Mouse (Mus musculus): Measurements from ENCODE around the gene Zwilch.
A peak's percentile ranks its signal among the peaks of the same experiment; 100 is the strongest.
"Not testable (repeated sequence)": the region's sequence is repeated elsewhere in the genome, so short reads cannot be mapped to it uniquely, and the experiment has no call there.

Gene Zwilch

DNA sequence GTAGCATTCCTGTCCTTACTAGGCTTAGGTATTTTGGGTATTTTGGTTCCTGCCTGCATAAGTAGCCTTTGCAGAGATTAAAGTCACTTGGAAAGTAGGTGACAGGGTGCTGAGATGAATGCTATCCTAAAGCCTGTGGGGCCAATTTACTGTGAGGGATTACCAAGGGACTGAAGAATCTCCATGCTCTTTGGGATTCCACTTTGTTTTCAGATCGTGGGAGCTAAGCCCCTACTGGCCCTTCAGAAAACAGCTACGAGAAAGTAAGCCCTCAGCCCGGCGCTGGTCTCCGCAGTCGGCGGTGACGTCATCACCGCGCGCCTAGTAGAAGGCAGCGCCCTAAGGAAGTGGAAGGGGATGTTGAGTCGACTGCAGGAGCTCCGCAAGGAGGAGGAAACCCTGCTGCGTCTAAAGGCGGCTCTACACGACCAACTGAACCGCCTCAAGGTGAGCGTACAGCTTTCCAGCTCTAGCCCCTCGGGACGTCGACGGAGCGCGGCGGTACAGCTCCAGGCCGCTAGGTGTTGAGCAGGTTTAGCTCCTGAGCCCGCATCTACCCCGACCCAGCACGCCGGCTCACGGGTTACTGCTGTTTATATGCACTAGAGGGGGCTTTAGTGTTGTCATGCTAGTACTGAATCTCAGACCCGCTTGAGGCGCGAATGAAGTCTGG, 6.2 kb upstream of the Zwilch start, which contains the start of gene Snapc5:
Gene Snapc5 (plus strand): TSS at position 301 of the 673 bp plus-strand sequence.
- peak; percentile 80 to 85 for DNase-seq (ENCODE audit: low spot score in 2 of 2)

DNA sequence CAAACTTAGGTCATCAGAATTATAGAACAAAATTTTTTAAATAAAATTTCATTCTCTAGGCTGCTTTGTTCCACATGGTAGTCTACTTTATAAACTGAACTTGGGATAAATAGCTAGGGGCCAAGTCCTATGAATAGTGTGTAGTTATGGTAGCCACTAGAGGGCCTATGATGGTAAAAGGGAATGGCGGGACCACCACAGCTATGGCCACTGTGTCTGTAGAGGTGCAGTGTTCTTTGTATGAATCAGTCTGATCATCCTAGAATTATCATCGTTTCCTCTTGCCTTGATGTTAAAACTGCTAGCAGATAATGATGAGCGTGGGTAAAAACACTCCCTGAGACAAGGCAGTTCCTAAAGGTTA, 5.7 kb upstream of the Zwilch start:
- no peak for DNase-seq (ENCODE audit: low spot score in 2 of 2)

DNA sequence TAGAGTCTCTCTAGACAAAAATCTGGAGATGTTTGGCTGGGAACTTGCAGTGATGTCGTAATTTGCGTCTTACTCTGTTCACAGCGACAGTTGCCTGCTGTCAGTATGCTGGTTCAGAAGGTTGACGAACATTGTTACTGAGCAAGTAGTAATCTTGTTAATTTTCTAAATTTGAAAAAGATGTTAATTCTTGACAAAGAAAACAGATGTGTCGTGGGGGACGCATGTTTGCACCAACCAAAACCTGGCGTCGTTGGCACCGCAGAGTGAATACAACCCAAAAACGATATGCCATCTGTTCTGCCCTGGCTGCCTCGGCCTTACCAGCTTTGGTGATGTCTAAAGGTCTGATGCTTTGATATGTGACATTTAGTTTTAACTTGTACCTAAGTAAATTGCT, 2.5 kb upstream of the Zwilch start:
- no peak for DNase-seq (ENCODE audit: low spot score in 2 of 2)

DNA sequence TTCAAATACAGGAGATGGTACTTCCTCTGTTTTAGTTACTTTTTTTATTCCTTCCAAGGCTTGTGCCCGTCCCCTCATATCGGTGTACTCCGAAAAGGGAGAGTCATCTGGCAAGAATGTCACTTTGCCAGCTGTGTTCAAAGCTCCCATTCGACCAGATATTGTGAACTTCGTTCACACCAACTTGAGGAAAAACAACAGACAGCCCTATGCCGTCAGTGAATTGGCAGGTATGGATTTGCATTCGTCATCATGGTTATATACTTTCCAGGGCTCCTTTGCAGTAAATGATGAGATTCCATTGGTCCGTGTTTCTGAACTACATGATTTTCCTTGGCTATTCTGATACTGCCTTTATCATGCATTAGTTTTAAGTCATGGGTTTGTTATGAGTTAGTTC, 1.9 kb upstream of the Zwilch start:
- DNase-seq (ENCODE audit: low spot score in 2 of 2) = no peak

DNA sequence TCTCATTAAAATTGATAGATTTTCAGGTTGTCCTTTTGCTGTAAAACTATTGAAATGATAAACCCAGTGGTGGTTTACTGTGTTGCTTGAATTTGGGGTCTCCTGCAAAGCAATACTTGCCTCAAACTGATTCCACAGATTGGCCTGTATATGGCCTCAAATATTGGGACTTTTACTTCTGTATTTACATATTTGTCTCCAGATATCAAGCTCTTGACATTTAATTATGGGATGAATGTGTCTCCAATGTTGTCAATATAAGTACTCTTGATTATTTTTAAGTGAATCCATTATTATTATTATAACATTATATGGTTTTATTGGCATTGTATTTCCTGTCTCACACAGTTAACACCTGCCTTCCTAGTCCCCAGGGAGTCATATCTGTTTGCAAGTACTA, 1.4 kb upstream of the Zwilch start:
- DNase-seq (ENCODE audit: low spot score in 2 of 2) = no peak

DNA sequence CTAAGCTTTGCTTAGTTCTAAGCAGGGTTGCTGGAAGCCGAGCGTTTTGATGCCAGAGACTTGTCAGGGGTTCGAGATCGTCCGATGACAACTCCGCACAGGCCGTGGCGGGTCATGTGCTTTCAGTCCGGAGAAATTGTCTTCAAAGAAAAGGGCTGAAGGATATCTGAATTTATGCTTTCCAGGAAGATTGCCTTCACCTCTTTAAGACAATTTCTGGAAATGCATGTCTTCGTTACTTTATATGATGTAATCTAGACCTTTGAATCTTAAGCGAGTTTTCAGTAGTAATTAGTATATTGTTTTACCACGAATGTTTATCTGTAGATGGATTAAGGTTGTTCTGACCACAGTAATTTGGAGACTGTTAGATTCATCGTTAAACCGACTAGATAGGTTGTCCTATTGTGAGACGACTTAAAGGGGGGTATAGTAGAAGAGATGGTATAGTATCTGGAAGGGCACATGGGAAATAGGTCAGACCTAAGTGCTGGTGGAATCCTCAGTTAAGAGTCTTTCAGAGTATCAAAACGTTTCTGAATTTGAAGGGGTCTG, 839 bp upstream of the Zwilch start:
- DNase-seq (ENCODE audit: low spot score in 2 of 2) = no peak

DNA sequence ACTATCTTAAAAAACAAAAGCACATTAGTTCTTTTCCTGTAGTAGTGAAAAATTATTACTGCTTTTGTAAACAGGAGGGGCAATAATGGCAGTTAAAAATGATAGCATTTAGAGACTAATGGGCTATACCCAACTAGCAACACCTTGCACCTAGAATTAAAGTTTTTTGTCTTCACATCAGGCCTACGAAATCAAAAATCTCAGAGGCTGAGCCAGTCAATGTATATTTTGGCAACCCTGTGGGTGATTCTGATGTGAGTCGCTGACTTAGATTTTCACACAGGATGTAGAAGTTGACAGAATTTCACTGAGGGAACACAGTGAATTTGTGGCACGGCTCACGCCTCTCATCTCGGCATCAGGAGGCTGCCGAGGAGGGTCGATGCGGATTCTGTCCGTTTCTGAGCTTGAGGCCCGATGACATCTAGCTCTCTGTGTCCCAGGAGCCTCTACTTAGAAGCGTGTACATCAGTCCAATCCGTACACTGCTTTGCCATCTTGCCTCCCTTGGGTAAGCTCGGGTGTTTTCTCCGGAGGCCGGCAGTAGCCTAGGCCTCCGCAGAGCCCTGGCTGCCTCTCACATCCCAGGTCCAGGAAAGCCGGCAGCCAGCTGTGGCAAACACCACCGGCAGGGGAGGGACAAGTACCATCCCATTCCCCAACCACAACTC, 624 bp downstream of the Zwilch start:
- no peak for DNase-seq (ENCODE audit: low spot score in 2 of 2)

DNA sequence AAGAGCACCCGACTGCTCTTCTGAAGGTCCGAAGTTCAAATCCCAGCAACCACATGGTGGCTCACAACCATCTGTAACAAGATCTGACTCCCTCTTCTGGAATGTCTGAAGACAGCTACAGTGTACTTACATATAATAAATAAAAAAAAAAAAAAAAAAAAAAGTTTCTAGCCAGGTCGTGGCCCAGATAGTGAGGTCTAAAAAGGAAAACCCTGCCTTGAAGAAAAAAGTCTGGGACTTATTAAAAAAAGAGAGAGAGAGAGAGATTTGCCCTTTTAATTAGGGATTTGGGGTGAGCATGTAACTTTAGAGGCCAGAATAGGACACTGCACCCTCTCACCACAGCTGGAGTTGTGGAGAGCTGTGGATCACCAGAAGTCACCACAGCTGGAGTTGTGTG, 2.9 kb downstream of the Zwilch start:
- DNase-seq (ENCODE audit: low spot score in 2 of 2) = not testable (repeated sequence)

DNA sequence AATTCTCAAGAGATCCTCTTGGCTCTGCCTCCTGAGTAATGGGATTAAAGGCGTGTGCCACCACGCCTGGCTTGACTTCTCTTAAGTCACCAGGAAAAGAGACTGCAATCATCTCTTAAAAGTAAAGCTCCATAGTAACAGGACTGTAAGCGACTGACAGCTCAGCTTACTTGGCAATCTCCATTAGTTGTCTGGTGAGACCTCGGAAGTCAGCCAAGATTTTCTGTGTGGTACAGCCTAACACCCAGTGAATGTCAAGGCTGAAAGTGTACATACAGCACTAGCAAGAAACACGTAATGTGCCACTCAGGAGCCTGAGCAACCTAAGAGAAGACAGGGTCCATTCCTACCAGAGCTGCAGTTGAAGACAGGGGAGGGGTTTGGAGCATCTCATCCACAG, 12.4 kb downstream of the Zwilch start:
- DNase-seq (ENCODE audit: low spot score in 2 of 2) = no peak

DNA sequence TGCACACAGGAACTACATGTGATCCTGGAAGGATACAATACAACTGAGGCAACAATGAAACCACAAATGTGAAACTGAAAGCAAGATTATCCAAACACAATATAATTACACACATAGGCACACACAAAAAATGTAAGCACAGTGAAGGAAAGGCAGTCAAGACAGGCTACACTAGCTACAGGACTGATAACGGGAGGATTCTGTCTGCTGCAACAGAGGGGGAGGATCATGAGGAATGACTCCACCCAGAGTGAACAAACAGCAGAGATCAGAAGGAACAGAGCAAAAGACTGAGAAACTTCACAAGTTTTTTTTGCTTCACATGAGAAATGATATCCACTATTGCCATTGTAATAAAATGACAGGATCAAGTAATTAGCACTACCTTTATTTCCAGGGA, 16.3 kb downstream of the Zwilch start:
- DNase-seq (ENCODE audit: low spot score in 2 of 2) = no peak

DNA sequence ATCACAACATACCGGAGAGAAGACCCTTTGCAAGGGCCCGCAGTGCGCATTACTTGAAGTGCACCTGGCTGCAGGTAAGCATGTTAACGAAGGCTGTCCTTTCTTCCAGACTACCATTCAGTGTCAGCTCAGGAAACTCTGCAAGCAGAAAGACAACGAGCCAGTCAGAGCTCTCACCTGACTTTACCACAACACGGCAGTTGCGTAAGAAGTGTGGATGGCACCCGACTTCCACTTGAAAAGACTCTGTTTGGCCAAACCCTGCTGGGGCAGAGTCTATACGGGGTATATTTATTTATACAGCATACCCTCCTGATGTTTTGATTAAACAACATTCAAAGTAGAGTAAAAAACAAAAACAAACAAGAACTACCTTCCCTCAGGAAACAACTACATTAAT, 33.0 kb downstream of the Zwilch start:
- DNase-seq (ENCODE audit: low spot score in 2 of 2) = no peak

DNA sequence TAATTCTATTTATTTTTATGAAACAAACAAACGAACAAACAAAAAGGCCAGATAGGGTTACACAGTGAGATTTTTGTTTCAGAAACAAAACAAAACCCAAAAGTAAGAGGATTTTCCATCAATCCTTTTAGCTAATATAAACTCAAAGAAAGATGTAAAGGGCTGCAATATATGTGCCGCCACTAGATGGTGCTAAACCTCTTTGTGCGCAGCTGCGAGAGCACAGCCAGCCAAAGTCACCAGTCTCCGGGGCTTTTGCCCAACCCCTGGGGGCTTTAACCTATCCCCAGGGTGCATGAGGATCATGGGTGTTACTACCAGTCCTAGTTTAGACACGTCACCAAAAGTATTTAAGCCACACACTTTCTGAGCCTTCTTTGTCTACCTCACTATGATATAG, 34.0 kb downstream of the Zwilch start:
- DNase-seq (ENCODE audit: low spot score in 2 of 2) = peak; percentile 22 to 26

DNA sequence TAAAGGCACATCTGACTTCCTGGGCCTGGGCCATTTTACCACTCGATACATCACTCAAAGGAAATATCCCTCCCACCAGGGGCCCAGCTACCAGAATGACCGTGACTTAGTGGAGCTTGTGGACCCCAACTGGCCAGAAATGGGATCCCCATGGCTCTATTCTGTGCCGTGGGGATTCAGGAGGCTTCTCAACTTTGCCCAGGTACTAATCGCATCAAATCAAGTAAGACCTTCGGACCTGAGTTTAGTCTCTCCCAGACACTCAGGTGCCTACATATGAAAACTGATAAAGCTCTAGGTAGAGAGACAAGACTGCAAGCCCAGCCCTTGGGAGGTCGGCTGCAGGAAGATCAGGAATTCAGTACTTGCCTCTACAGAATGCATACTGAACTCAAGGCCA, 41.3 kb downstream of the Zwilch start:
- DNase-seq (ENCODE audit: low spot score in 2 of 2) = no peak

DNA sequence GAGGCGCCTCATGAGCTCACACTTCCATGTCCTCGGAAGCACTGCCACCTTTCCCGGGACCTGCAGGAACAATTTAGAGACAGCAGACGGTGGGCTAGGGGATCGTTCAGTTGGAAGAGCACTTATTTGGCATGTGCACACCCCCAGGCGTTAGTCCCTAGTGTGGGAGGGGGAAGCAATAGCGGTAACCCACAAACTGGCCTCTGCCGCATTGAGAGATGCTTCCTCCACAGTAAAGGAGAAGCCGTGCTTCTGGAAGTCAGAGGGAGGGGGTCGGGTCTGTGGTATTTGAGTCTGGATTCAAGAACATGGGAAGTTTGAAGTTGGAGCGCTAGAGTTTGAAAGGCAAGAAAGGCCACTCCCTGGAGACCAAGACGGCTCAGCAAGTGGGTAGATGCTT, 46.8 kb downstream of the Zwilch start:
- no peak for DNase-seq (ENCODE audit: low spot score in 2 of 2)

DNA sequence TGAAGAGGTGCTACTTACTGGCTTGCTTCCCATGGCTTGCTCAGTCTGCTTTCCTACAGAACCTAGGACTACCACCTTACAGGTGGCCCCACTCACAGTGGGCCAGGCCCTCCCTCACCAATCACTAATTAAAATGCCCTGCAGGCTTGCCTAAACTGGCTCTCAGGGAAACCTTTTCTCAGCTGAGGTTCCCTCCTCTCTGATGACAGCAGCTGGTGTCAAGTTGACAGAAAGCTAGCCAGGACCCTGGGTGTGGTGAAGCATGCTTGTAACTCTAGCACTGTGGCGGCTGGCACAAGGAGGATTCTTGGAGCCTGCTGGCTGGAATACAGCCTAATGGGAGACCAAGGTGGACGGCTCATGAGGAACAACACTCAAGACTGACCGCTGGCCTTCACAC, 47.6 kb downstream of the Zwilch start:
- no peak for DNase-seq (ENCODE audit: low spot score in 2 of 2)

DNA sequence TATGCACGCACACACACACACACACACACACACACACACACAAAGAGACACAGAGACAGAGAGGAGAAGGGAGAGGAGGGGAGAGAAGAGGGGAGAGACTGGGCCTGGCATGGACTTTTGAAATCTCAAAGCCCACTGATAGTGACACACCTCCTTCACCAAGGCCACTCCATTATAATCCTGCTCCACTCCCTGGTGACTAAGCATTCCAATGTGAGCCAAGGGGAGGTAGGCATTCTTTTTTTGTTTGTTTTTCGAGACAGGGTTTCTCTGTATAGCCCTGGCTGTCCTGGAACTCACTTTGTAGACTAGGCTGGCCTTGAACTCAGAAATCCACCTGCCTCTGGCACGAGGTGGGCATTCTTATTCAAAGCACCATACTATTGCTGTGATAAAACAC, 48.1 kb downstream of the Zwilch start:
- not testable (repeated sequence) for DNase-seq (ENCODE audit: low spot score in 2 of 2)

DNA sequence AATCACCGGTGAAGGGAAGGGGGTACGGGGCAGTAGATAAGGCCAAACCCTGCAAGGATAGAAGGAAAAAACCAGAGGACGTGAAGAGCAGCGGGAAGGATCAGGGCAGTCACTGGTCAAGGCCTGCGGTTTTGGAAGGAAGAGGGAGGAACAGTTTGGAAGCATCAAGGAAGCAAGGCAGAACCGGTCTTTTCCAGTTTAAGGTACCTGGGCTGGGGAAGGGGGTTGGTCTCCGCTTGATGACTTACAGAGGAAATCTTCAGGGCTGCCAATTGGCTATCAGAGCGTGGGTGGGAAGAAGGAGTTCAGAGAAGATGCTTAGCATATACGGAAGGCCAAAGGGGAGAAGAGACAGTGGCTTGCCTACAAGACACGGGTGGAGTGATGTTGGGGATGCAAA, 50.3 kb downstream of the Zwilch start:
- DNase-seq (ENCODE audit: low spot score in 2 of 2) = no peak

DNA sequence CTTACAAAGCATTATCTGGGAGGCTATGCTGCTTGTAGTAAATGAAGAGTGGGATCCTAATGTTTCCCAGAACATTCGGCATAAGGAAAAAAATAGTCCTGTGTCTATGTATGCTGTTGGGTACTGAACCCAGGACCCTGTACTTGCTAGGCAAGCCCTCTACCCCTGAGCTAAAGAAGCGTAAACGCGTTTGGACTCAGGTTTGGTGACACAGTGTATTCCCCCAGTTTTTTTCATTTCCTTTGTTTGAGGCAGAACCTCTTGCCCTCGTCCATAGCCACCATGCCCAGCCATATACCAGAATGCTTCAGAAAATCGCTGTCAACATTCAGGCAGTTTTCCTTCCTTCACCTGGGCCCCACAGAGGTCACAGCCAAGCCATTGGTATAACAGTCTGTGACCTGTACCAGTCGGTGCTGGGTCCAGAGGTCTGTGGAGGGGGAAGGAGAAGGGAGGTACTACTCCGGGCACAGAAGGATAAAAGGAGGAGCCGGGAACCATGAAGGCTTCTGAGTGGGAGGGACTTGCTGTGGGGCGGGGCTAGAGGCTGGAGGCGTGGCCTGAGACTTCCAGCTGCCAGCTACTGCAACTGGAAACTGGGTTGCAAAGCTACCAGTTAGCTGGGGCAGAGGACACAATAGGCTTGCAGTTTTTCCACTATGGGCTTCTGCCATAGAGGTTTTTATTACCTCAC, 52.2 kb downstream of the Zwilch start:
- DNase-seq (ENCODE audit: low spot score in 2 of 2) = no peak

DNA sequence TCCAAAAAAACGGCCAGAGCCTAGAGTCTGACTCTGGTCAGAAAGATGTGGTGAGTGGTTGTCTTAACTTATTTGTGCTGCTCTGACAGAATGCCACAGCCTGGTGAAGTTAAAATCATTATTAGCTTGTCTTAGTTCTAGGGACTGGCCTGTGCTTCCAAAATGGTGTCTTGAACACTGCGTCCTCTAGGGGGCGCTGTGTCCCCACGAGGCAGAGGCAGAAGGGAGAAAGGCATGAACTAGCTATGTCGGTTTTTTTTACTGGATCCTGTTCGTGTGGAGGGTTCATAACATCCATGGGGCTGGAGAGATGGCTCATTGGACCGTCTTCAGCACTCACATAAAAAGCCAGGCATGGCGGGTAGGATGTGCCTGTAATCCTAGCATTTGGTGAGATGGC, 53.0 kb downstream of the Zwilch start:
- peak in 1 of 2 experiments; percentile 26 for DNase-seq (ENCODE audit: low spot score in 2 of 2)

DNA sequence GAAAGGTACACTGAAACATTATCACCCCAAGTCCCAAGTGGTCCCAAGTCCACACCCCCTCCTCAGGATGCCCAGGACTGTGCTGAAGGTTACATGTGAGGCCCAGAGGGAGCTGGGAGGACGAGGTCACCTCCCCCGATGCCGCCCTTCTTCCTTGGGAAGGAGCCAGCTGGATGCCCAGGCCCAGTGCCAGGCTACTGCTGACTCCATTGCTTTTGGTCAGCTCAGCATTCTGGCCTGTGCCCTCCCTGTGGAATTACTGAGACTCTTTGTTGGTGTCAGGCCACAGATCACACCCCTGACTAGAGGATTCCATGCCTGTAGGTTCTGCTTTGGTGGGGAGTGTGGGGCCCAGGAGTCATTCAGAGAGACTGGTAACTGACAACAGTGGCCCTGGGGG, 56.0 kb downstream of the Zwilch start, which contains the start of gene Lctl:
Gene Lctl (plus strand): TSS at position 272 of the 400 bp plus-strand sequence.
- DNase-seq (ENCODE audit: low spot score in 2 of 2) = no peak

DNA sequence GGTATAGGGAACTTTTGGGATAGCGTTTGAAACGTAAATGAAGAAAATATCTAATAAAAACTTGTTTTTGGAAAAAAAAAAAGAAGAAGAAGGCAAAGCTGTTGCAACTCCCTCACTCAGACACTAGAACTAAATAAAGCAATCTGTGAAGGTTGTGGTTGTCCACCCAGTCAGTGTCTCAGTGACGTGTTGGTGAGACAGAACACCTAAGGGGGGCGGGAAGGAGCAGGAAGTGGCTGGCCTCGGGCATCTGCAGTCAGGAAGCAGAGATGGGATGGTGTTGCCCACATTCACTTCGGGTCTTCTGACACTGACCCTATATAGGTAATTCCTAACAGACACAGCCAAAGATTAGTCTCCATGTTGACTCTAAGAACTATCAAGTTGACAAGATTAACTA, 57.1 kb downstream of the Zwilch start:
- no peak for DNase-seq (ENCODE audit: low spot score in 2 of 2)

DNA sequence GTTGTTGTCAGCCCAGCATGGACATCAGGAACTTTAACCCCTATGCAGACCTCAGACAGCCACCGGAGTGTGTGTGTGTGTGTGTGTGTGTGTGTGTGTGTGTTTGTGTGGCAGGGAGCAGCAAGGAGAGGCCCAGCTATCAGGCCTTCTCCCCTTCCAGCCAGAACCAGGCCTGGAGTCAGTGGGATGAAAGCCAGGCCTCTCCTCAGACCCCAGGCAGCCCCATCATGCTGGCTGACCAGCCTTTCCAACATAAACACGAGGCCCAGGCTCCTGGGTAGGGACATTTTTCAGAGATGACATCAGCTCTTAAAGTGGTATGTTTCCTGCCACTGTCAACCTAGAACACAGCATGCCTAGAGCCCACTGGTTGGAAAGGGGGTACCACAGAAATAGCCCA, 58.3 kb downstream of the Zwilch start:
- DNase-seq (ENCODE audit: low spot score in 2 of 2) = no peak

DNA sequence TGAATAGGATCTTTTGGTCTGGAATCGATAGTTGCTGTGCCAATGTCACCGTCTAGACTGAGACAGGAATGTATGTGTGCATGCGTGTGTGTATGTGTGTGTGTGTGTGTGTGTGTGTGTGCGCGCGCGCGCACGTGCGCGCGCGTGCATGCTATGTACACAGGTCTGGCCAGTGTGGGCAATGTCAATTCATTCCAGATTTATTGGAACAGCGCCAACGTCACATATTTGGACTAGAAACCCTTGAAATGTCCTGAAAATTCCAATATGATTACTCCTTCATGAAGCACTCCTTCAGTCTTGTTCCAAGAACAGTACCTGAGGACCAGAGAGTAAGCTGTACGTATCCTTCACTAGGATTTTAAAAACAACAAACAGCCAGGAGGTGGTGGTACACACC, 62.4 kb downstream of the Zwilch start:
- DNase-seq (ENCODE audit: low spot score in 2 of 2) = no peak

Measured in urinary bladder, postnatal 36 days (tissue).